Mouse (Mus musculus): ENCODE measurements around the gene Psmg3.

The Psmg3 gene

DNA sequence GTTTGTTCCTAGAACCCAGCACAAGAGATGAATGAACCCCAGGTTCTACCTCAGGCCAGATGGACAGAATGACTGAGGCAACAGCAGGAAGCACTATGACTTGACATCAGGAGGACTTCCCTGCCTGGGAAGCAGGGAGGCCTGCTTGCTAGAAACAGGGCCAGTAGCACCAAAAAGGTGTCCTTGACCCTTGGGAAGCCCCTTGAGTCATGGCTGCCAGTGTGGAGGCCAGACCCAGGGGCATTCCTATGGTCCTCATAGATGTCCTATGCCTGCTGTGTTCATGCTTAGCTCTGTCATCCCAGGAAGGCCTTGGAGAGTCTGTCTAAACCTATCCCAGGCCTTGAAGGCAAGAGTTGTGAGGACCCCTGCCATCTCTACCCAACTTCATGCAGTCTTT lies 10.2 kb downstream of the Psmg3 start:
- CTCF ChIA-PET = no interaction called here

- CTCF ChIA-PET = no interaction called here
These were observed 10.7 kb downstream of the Psmg3 start for GRCm38 (mm10) chr5:139815964-139816363.

DNA sequence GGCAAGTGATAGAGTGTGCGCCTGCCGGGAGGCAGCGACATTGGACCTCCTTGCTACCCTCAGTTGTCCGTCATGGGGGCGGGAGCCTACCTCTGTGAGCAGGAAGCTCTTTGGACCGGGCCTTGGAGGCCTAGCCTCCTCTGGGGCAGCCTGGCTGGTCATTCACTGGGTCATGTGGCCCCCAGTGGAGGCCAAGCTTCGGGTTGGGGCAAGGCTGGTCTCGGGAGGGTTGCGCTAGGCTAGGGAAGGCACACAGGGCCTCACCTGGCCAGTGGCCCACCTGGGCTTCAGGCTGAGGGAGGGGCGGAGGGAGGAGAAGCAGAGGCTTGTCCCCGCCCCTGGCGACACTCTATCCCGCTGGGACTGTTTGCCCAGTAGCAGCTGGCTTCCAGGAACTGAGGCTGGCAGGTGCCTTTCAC lies 12.7 kb downstream of the Psmg3 start:
- CTCF ChIA-PET = no interaction called here

DNA sequence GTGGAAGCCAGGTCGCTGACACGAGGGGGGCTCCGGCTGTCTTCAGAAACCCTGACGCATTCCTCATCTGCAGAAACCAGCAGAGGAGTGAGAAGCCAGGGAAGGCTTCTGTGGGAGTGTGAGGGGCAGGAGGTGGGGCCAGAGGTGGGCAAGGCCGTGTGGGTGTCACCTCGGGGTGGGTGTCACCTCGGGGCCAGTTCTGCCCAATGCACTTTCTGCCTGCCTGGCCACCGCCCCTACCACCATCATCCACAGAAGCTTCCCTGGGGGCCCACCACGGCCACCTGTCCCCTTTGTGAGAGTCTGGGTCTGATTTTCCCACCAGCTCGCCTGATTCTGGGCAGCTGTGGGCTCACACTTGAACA lies 13.6 kb downstream of the Psmg3 start:
- CTCF ChIA-PET = no interaction called here

DNA sequence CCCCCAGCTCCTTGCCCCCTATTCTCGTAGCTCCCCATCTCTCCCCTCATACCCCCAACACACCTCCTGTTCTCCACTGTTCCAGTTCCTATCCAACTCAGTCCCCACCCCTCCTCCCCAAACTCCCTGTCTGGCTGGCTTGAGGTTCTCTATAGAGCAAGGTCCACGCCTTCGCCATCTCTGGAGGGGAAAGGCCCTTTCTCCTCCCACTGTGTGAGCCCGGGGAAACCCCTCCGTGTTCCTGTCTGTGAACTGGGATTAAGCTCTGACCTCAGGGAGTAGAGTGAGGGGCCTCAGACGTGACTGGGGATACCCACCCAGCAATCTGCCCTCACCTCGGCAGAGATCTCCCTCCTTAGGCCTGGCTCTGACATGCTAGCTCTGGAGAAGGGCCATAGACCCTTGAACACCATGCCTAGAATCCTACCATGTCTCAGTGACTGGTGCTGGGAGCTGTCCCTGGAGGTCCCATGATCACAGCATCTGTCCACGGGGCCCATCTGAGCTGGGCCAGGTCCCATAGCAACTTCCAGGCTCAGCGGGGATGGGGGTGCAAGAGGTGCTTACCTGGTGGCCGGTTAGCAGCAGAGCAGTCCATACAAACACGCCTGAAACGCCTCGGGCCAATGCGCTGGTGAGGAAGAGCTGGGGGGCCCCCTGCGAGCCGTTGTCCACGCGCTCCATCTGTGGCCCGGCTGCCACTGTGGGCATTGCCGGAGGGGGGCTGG lies 14.1 kb downstream of the Psmg3 start:
- CTCF ChIA-PET = interaction anchor here (0.6 kb wide), 1 partner anchor 8 kb away, joined by 6 read pairs; no protein-coding TSS in a partner anchor

DNA sequence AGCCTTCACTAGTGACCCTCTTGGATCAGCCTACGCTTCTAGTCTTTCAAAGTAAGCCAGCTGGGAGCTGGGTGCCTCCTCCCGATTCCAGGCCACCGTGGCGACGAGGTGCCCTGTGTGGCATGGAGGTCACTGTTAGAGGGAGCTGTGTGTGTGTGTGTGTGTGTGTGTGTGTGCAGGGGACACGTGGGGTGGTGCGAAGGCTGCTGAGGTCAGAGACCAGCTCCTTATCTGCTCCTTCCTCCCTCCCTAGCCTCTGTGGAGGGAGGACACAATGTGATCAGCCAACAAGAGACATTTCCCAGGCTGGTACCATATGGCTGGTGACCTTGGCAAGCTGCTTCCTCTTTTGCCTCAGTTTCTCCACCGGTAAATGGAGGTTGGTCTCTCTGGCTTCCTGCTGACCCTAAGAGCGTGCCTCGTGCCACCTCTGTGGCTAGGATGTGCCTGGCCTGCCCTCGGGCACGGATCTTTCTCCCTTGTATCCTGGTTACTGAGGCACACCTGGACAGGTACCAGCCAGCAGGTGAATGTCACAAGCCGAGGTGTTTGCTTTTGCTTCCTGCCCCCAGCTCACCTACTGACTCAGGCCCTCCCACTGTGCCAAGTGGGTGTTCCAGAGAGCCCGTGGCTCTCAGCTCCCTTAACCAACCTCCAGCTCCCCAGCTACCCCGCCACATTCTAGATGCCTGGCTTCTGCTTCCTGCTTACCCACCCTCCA lies 14.8 kb downstream of the Psmg3 start:
- CTCF ChIA-PET = interaction anchor here (0.6 kb wide), 1 partner anchor 9 kb away, joined by 6 read pairs; no protein-coding TSS in a partner anchor

GRCm38 (mm10) chr5:139809397-139809796 lies 17.3 kb downstream of the Psmg3 start:
- CTCF ChIA-PET = no interaction called here

GRCm38 (mm10) chr5:139805924-139806323 lies 20.8 kb downstream of the Psmg3 start:
- CTCF ChIA-PET = no interaction called here

DNA sequence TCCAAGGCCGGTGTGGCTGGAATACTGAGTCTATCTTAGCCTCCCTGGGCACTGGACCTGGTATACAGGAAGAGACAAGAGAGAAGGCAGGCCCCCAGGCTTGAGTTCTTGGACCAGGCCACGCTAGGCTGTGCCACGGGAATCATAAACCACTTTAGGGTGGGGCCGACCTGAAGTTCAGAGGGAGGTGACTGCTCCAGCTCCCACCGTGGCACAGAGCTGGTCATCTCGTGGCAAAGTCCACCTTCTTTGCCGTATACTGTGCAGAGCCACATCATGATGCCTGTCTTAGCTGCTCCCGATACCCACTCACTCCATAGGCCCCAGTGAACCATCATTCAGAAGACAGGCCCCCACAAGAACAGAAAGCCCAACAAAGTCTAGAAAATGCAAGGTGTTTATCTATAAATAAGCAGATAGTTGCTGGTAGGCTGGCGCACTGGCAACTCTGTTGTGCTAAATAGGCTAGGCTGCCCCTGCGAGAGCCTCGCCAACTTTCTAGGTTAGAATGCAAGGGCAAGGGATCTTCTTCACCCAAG lies 22.0 kb downstream of the Psmg3 start:
- CTCF ChIA-PET = no interaction called here

- CTCF ChIA-PET = no interaction called here
These were observed 22.6 kb downstream of the Psmg3 start for GRCm38 (mm10) chr5:139804107-139804551.

DNA sequence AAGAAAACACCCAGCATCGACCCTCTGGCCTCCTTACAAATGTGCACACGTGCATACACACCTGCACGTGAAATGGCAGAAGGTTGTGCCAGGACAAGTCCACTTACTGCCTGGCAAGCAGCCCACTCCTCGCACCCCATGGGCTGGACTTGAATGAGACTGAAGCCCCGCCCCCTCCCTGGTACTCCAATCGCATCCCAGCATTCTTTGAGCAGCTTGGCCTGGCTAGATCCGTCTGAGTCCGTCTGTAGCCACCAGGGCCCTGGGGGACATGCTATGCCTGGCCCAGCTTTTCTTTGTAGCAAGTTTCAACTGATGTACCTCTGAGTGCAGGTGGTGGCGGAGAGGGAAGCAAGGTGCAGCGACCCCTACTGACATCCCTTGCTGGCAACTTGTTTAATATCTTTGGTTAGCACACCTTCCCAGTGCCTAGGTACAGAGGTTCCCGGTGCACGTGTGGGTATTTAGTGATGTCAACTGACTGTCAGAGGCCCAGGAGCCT lies 23.0 kb downstream of the Psmg3 start:
- CTCF ChIA-PET = no interaction called here

DNA sequence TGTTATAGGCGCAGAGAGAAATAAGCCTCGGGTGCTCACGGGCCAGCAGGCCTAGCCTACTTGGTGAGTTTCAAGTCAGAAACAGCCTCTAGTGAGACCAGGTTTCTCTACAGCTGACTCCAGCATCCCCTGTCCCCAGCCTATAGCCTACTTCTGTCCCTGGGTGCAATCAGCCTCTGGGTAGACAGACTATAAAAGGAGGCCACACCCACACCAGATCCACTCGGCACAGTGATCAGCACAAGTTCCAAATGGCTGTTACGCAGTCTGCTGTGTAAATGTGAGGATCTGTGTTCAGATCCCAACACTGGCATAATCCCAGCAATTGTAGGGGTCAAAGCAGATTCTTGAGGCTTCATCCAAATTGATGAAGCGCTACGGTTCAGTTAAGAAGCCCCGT lies 23.5 kb downstream of the Psmg3 start:
- CTCF ChIA-PET = no interaction called here

DNA sequence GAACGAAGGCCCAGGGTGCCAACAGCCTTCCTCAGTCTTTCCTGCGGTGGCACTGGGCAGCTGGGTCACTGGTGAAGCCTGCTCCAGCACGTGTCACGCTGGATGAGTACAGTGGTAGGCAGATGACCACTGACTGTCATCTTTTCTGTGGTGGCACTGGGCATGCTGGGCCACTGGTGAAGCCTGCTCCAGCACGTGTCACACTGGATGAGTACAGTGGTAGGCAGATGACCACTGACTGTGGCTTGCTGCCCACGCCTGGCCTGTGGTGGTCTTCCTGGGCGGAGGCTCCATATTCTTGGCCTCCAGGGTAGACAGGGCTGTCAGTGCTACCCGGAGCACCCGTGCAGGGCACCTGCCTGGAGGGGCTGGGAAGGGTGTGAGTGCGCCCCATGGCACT lies 24.8 kb downstream of the Psmg3 start:
- CTCF ChIA-PET = no interaction called here

- CTCF ChIA-PET = no interaction called here
These were observed 25.5 kb downstream of the Psmg3 start for GRCm38 (mm10) chr5:139801231-139801630.

- CTCF ChIA-PET = no interaction called here
These were observed 26.7 kb downstream of the Psmg3 start for GRCm38 (mm10) chr5:139799801-139800590.

GRCm38 (mm10) chr5:139799041-139799440 lies 27.6 kb downstream of the Psmg3 start:
- CTCF ChIA-PET = interaction anchor here (0.6 kb wide), 2 partner anchors 99 to 574 kb away, joined by 4 to 5 read pairs; no protein-coding TSS in a partner anchor

- CTCF ChIA-PET = interaction anchor here (0.6 kb wide), 1 partner anchor 575 kb away, joined by 4 read pairs; no protein-coding TSS in a partner anchor
These were observed 28.4 kb downstream of the Psmg3 start for GRCm38 (mm10) chr5:139798168-139798900.

DNA sequence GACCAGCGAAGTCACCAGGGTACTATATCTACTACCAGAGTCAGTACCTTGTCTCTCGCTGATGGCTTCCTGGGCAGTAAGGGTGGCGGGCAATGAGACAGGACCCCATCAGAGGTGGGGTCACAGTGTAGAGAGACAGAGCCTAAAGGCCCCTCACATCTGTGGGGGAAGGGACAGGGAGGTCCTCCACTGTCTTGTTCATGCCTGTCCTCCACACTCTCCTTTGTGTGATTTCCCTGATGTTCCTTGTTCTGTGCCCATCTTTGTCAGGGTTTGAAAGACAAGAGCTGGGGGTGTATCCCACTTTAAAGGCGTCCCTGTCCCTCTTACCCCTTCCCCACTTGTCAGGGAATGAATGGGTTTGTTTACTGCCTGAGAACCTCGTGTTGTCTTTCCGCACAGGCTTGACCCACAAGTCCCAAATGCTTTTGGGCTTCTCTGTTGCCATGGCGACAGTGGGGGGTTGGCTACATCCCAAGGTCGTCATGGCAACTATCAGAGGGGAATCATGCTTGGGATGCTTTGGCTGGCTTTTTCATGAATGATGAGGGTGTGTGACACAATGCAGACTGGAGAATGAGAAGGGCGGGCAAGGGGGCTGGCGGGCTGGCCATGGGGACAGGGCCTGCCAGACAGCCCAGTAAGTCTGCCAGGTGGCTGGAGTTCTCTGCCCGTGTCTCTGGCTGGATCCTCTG lies 29.1 kb downstream of the Psmg3 start:
- CTCF ChIA-PET = no interaction called here

- CTCF ChIA-PET = interaction anchor here (0.5 kb wide), 1 partner anchor 247 kb away, joined by 3 read pairs; no protein-coding TSS in a partner anchor
These were observed 29.8 kb downstream of the Psmg3 start for GRCm38 (mm10) chr5:139796900-139797299.

GRCm38 (mm10) chr5:139796001-139796620 lies 30.6 kb downstream of the Psmg3 start:
- CTCF ChIA-PET = interaction anchor here (0.5 kb wide), 1 partner anchor 246 kb away, joined by 3 read pairs; no protein-coding TSS in a partner anchor

Measured in spleen, embryonic (tissue).